Mouse (Mus musculus) gastrocnemius, postnatal 25 days (tissue): ENCODE data around the gene Stard7. TPM values are rescaled to one million over a fixed set of nuclear protein-coding genes. Genes with fewer than 3 reads are reported as not detected.
"Not testable (repeated sequence)": the region's sequence is repeated elsewhere in the genome, so short reads cannot be mapped to it uniquely, and the experiment has no call there.

Source experiments
- DNase-seq: peaks from one replicate; pipeline ENCODE4 v3.0.0; 2022
- long read RNA-seq, 2 experiments: library from polyadenylated mRNA; stranded (forward); transcript quantifications; one replicate each; pipeline ENCODE4 v2.0.0; 2021
- total RNA-seq, 2 experiments: library from RNA; stranded (reverse); gene quantifications; 1 replicate in 1 of 2; 2 replicates in 1 of 2; pipeline ENCODE4 v1.2.3; 2021

Gene Stard7
- total RNA-seq: 100 to 1,000 TPM in 1 of 2 experiments, 10 to 100 TPM in 1; 95.4 to 105 TPM
- long read RNA-seq, experiment 1, transcript Stard7-202 (8 exons, 3,116 nt): major isoform, 72 of 97 reads
- long read RNA-seq, experiment 1, partial matches to known transcripts: 7 of 97 reads
- long read RNA-seq, experiment 1, other reads (novel, unspliced or antisense): 17 of 97 reads
- long read RNA-seq, experiment 2, transcript Stard7-202 (8 exons, 3,116 nt): major isoform, 172 of 199 reads
- long read RNA-seq, experiment 2, partial matches to known transcripts: 10 of 199 reads
- long read RNA-seq, experiment 2, other reads (novel, unspliced or antisense): 12 of 199 reads

- DNase-seq: peak; percentile 97
These were observed at the start of gene Stard7 for GRCm38 (mm10) chr2:127269491-127270299. TSS of gene Stard7 (plus strand) at chr2:127270218.

DNA sequence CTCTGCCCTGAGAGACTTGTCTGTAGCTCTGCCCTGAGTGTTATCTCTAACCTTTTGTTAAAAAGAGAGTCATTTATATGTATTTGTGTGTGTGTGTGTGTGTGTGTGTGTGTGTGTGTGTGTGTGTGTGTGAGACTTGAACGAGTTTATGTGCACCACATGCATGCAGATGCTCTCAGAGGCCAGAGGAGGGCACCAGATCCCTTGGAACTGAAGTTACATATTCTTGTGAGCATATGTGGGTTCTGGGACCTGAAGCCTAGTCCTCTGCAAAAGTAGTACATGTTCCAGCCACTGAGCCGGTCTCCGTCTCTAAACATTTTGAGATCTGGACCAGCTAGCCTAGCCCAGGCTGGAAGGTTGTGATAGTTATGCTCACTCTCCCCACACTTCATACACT lies 44.8 kb upstream of the Stard7 start:
- DNase-seq: no peak

- no peak for DNase-seq
These were observed 32.0 kb upstream of the Stard7 start for GRCm38 (mm10) chr2:127237897-127238610.

- no peak for DNase-seq
These were observed 30.0 kb upstream of the Stard7 start for GRCm38 (mm10) chr2:127240065-127240464.

GRCm38 (mm10) chr2:127247592-127248333 lies 22.3 kb upstream of the Stard7 start, which contains the start of the genes Ciao1 and Tmem127:
TSS of gene Ciao1 (minus strand) at chr2:127247816.
TSS of gene Tmem127 (plus strand) at chr2:127247908.
- peak; percentile 98 for DNase-seq

DNA sequence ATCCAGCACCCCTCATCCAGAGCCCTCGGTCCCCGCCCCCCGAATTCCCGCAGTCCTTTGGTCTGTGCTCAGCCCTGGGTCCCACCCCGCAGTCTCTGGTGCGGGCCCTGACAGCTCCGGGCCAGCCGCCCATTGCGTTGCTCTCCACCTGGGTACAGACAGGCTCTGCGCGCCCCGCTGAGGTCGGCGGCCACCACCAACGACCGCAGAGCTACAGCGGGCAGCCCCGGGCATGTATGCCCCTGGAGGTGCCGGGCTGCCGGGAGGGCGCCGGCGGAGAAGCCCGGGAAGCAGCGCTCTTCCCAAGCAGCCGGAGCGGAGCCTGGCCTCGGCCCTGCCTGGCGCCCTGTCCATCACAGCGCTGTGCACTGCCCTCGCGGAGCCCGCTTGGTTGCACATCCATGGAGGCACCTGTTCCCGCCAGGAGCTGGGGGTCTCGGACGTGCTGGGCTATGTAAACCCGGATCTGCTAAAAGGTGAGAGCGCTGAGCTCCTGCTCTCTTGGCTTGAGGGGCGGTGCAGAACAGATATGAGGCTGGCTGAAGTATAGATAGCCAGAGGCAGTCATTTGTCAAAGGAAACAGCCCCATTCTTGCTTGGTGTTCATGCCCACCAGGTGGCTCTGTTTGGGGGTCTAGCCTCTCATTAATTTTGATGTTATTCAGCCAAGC lies 21.5 kb upstream of the Stard7 start:
- DNase-seq: peak; percentile 56

DNA sequence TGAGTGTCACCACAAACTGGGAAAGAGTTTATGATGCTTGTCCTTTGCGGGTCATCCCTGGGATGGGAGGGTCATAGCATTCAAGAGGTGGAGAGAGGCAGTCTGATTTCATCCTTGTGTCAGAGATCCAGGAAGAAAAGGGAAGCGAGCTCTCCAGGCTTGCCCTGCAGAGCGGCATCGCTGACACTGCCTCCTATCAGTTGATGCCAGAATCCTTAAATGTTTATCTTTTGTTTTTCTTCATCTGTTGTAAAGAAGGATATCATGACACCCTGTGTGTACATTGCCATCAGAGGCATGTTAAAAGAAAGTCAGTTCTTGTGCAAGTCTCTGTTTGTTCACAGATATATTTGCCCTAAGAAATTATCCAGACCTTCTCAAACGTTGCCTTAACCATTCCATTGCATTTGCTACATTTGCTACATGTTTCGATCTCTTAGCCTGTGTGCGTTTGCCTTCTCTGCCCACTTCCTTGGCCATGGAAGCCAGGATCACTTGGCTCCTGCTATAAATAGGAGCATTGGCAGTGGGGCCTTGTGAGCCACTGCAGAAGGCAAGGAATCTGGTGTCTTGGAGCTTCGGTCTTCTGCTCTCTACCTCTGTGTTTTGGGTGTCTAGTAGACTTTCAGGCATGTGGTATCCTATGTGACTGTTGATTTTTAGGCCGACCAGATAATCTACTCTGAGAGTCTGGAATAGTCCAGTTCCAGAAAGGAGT lies 19.6 kb upstream of the Stard7 start:
- DNase-seq: peak; percentile 41

DNA sequence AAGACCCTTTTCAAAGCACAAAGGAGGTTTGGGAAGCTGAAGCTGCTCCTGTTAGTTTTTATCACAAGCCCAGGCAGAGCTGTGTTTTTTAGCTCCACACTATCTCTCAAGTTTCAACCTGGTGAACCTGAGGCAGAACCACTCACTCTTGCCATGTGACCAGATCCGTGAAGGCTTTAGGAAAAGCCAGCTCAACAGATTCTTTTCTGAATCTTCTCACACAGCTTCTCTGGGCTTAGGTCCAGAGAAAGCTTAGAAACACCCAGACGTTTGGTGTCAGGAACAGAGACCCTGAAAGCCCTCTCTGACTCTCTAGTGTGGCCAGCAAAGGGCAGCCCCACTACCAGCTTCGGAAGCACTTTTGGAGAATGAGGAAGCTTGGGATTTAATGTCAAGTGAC lies 18.6 kb upstream of the Stard7 start:
- no peak for DNase-seq

GRCm38 (mm10) chr2:127251880-127252527 lies 18.0 kb upstream of the Stard7 start:
- DNase-seq: peak; percentile 47

- no peak for DNase-seq
These were observed 17.2 kb upstream of the Stard7 start for GRCm38 (mm10) chr2:127252787-127253186.

- DNase-seq: no peak
These were observed 15.3 kb upstream of the Stard7 start for GRCm38 (mm10) chr2:127254604-127255134.

DNA sequence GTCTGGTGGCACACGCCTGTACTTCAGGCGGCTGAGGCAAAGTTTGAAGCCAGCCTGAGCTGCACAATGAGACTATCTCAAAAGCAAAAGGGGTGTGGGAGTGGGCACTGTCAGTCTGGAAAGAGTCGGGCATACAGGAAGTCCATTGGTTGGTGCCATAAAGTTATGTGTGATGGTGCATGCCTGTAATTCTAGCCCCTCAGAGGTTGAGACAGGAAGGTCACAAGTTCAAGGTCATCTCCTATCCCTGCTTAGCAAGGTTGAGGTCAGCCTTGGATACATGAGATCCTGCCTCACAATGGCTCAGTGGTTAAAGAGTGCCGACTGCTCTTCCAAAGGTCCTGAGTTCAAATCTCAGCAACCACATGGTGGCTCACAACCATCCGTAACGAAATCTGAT lies 14.7 kb upstream of the Stard7 start:
- DNase-seq: no peak

GRCm38 (mm10) chr2:127259340-127259739 lies 10.7 kb upstream of the Stard7 start:
- DNase-seq: no peak

DNA sequence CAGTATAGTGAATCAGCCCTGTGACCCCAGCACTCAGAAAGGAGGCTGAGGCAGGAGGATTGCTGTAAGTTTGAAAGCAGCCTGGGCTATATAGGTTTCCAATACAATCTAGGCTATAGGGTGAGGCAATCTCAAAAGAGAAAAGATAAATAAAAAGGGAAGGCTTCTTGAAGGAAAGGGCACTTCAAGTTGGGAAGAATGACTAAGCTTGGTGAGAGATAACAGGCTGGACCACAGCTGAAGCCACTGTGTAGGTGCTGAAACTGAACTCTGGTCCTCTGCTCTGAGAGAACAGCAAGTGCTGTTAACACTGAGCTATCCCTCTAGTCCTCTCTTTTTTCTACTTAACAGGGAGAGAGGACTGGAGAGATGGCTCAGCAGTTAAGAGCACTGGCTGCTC lies 7.5 kb upstream of the Stard7 start:
- no peak for DNase-seq

- no peak for DNase-seq
These were observed 2.2 kb upstream of the Stard7 start for GRCm38 (mm10) chr2:127267854-127268253.

GRCm38 (mm10) chr2:127270300-127271041 lies 453 bp downstream of the Stard7 start:
- peak; percentile 92 for DNase-seq

DNA sequence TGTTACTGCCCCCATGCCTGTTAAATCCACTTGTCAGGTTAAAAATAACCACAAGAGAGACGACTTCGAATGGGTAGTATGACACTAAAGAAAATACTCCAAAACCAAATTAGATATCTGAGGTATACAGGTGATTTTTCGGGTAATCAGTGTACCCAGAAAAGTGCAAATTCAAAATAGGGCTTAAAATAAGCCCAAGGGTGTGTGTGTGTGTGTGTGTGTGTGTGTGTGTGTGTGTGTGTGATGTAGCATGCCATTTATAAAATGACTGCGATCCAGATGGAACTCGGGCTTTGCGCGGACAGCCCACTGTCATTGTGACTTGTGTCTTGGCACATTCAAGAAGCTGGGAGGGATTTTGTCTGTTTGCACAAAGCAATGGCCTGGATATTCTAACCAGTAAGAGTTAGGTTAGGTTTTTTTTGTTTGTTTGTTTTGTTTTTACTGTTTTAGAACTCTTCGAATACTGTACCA lies 1.1 kb downstream of the Stard7 start:
- DNase-seq: no peak

- not testable (repeated sequence) for DNase-seq
These were observed 2.0 kb downstream of the Stard7 start for GRCm38 (mm10) chr2:127272049-127272448.

DNA sequence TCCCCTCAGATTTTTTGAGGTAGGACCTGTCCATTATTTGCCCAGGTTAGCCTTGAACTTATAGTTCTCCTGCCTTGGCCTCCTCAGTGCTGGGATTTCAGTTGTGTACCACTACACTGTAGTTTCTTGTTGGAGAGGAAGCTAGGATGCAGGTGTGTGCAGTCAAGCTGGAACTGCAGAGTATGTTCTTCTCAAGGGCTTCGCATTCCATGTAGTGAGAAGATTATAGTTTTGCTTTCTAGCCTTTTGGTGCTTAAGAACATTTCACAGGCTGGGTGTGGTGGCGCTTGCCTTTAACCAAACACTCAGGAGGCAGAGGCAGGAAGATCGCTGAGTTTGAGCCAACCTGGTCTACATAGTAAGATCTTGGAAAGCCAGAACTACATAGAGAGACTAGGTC lies 2.8 kb downstream of the Stard7 start:
- DNase-seq: no peak
